Mouse (Mus musculus): ENCODE data around the gene Fam71e2.

- no peak for TF ChIP-seq CTCF (IDR thresholded peaks at IDR 0.05; ENCODE audit: borderline replicate concordance, insufficient read depth, low read length)
- TF ChIP-seq POLR2A (IDR thresholded peaks at IDR 0.05; ENCODE audit: low read depth, low read length) = peak; percentile 44
These were observed 6.0 kb upstream of the Fam71e2 start for GRCm38 (mm10) chr7:4776861-4777830.
